Mouse (Mus musculus): ENCODE results near the gene Hcfc2.

Gene Hcfc2

DNA sequence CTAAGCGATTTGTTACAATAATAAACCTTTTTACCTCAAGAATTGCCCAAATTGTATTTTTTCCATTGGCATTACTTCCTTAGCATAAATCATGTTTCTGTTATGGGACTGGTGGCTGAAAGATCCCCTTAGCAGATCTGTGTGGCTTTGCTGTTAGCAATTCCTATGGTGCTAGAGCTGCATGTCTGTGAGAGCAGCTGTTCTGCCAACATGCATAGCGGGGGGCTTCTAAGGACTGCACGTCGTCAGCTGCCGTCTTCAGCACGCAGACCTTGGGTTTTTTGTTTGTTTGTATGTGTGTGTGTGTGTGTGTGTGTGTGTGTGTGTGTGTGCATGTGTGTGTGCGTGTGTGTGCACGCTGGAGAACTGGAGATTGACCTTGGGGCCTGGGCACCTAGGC lies 45.4 kb downstream of the Hcfc2 start:
- DNase-seq (ENCODE audit: low spot score): no peak

DNA sequence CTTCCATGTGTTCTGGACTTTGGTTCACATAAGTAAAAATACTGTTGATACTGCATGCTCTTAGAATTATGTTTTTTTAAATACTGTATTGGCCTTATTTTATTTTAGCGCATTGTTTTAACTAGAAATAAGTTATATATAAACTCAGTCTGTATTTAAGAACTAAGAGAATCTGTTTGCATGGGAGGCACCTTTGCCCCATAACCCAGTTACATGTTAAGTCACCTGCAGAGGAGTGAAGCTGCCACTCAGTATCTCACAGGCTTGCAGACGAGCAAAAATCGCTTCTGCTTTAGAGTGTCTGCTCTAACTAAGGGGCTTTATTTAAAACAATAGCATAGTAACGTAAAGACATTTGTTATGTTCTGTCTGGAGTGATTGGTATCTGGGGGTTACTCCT lies 45.9 kb downstream of the Hcfc2 start:
- no peak for DNase-seq (ENCODE audit: low spot score)

DNA sequence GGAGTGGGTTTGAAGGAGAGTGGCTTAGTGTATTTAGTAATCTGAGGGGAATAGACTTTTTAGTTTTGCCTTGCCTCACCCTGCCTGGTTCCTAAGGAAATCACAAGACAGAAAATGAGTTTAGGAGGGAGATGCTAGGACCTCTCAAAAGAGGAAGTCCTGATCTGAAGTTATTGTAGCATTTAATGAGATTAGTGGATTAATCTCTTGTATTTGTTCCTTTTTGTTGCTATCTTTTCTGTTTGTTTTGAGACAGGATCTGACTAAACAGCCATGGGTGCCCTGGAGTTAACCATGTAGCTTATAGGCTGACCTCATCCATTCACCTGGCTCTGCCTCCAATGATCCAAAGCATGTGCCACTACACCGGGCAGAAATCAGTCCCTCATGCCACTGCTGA lies 46.6 kb downstream of the Hcfc2 start:
- DNase-seq (ENCODE audit: low spot score): no peak

DNA sequence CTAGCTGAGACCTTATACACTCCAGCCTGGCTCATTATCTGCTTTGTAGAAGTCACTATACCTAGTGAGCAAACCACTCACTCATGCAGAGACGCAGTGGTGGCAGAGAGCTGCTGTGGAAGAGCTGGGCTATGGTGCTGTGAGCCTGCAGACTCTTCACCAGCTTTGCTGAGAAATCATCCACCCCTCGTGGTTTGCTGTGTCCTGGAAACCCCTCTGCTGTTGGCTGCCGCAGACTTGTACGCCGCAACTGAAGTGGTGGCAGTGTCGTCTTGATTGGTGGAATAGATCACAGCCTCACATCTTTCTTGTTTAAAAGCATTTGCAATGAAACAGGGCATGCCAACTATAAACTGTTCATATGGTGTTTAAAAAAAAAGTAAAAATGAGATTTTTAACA lies 48.3 kb downstream of the Hcfc2 start:
- DNase-seq (ENCODE audit: low spot score): no peak

DNA sequence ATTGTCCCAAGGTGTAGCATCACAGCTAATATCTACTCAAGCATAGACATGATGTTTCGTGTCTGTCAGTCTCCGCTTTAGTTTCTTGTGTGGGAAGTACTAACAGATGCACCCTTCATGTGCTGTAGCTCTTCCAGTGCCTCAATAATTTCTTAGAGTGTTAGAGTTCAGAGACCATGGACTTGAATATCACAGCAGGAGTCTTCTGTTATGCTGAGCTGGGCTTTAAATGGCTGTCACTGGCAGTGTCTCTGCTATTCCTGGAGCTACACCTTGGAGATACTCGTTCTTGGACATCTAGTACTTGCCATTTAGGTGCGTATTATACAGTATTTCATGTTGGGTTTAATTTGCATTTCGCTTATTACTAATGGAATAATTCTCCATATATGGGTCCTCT lies 49.3 kb downstream of the Hcfc2 start:
- no peak for DNase-seq (ENCODE audit: low spot score)

DNA sequence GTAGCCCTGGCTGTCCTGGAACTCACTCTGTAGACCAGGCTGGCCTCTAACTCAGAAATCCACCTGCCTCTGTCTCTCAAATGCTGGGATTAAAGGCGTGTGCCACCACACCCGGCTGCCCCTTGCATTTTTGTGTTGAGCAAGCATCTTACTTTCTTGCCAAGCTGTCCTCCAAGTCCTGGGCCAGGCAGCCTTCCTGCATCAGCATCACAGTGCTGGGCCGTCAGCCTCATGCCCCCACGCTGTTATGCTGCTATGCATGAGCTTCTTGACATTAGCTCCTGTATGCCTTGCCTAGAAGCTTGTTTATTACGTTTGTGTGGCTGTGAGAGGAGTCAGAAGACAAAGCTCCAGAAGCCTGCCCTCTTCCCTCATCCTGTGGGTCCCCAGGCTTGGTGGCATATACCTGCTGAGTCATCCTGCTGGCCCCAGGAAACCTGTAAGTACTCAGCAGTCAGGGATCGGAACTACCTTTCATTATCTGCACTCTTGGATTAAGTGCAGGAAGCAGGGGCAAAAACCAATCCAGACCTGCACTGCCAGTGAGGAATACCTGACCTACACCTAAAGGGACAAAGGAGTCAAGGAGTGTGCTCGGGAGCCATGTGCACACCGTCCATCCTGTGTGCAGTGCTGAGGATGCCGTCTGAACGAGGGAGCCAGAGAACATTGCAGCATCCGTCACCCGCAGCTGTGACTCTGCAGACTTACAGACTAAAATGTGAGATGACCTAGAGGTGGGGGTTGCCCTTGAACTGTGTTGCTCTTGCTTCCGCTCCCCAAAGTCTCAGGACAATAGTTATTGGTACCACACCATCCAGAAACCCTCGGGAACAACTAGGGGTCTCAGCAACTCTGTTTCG lies 51.3 kb downstream of the Hcfc2 start:
- DNase-seq (ENCODE audit: low spot score): no peak

DNA sequence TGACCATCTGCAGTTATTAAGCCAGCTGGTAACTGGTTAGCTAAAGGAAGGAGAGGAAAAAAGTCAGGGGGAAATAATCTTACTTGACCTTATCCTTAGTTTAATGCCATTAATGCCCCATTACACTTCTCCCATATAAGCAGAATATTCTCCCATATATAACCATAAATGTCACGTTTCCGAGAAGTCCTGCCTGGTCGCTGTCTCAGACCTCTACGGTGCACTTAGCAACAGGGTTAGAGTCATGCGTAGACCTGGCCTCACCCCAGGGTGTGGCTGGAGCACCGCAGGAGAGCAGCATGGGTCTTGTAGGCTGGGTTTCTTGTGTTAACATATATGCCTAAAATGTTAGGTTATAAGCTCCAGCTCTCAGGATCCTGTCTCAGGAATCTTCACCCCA lies 54.8 kb downstream of the Hcfc2 start:
- DNase-seq (ENCODE audit: low spot score): no peak

DNA sequence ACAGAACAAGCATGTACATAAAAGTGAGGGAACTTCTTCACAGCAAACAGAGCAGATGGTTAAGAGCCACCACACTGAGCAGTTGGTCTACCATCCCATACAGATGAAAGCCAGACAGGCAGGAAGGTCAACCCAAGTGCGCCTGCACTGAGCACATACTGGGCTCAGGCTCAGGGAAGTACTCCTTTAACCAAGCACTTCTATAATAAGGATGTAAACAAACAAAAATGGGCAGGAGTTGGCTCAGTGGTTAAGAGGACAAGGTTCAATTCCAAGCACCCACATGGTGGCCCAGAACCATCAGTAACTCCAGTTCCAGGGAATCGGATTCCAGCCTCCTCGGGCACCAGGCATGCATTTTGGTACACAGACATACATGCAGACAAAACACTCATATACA lies 57.0 kb downstream of the Hcfc2 start:
- no peak for DNase-seq (ENCODE audit: low spot score)

DNA sequence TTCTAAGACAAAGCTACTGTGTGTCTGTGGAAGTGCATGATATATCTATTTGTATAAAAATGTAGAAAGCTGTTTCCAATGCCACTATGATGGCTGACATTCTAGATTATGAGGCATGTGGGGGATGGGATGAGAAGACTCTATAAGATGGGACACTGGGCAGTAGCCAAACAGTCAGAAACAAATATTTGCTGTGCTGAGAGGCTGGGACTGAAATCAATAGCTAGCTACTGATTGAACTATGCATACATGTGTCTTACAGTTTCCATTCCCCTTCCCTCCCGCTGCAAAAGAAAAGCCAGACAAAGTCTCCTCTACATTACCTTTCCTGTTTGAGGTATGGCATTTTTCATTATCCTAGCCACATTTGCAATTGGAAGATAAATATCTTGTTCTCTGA lies 58.7 kb downstream of the Hcfc2 start:
- no peak for DNase-seq (ENCODE audit: low spot score)

DNA sequence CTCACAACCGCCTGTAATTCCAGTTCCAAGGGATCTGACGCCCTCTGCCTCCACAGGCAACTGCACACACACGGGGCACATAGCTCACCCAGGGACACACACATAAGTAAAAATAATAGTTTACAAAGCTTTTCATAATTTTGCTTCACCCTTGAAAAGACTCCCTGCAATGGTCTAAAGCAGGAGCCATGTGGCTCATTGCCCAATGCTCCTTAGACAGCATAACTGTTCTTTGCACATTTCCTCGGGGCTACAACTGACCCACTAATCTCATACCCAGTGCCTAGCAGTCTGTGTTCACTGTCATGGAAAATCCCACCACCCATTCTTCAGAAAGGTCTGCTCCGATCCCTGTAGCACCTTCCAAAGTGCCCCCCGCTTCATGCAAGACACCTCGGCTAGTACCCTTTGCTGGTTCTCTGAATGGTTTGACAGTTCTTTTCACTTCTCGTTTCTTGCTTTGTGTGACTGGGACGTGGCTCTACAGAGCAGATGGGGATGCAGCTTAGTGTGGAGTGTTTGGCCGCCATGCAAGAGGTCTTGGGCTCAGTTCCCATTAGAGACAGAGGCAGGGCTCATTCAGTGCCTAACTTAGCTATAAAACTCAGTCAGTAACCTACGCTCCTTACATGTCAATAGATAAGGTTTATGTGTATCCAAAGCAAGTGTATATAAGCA lies 59.4 kb downstream of the Hcfc2 start:
- DNase-seq (ENCODE audit: low spot score): no peak

DNA sequence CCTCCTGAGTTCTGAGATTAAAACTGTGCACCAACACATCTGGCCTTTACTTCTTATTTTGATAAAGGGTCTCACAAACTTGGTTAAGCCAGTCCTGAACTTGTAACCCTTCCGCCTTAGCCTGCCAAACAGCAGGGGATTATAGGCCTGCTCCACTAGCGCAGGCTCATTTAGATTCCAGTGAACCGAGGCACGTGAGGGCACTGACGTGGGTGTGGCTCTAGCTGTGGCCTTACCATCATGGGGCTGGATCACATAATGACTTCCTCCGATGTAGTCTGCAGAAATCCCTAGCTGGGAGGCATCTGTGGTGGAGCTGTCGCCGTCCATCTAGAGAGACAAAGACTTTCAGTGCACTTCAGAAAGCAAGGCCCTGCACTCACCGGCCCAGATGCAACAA lies 60.5 kb downstream of the Hcfc2 start:
- no peak for DNase-seq (ENCODE audit: low spot score)

DNA sequence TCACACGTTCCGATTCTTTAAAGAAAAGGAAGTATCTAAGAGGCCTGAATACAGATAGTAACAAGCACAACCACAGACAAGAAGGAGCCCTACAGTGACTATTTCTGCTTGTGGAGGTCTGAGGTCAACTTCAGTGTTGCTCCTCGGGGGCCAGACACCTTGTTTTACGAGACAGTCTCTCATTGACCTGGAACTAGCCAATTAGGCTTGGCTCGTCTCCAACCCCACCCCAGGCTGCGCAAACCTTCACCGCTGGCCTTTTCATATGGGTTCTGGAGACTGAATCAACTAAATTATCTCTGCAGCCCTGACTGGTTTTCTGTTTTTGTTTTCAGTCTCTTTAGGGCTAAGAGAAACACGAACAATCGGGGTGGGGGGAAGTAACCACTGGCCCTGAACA lies 61.4 kb downstream of the Hcfc2 start:
- no peak for DNase-seq (ENCODE audit: low spot score)

DNA sequence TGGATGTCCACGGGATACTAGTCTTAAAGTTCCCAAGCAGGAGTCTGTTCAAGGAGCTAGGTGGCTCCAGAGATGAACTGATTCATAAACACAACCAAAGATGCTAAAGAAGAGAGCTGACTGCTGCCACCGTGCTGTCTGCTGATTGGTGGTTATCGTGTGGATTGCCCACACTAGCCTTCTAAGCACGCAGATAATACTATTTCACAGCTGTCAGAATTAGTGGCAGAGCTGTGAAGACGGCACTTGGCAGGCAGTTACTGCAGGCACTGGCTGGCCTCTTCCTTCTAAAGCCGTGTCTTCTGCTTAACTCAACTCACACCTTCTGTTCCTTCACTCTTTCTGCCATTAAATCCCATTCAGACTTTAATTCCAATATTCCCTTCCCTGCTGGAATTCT lies 62.4 kb downstream of the Hcfc2 start:
- DNase-seq (ENCODE audit: low spot score): no peak

DNA sequence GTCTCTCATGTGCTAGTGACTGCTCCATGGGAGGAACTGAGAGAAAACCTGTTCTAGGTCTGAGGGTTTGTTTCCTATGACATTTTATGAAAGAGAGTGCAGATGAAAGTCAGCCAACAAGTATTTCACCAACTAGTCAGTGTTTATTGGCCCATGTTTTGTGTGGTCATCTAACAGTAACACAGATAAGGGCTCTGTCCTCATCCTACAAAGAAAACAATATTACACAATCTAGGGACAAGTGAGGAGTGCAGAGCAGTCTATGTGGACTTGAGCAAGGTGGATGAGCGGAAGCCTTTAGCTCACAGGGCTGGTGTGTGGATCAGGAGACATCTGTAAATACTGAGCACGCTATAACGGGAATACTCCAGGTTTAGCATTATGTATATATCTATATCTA lies 62.9 kb downstream of the Hcfc2 start:
- no peak for DNase-seq (ENCODE audit: low spot score)

DNA sequence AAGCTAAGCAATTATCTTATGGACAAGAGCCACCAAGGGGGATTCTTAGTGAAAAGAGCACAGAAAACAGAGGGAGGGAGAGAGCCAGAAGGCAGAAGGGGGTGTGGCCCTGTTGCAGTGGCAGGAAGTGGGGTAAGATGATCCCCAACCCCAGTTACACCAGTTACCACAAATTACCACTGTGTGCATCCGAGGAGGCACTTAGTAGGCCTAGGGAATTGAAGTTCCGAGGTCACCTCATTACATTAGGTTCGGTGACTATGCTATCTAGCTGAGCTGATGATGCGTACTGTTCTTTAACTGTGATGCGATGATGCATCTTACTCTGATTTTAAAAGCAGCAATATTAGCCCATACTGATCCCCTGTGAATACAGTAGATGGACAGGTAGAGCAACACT lies 63.7 kb downstream of the Hcfc2 start:
- no peak for DNase-seq (ENCODE audit: low spot score)

DNA sequence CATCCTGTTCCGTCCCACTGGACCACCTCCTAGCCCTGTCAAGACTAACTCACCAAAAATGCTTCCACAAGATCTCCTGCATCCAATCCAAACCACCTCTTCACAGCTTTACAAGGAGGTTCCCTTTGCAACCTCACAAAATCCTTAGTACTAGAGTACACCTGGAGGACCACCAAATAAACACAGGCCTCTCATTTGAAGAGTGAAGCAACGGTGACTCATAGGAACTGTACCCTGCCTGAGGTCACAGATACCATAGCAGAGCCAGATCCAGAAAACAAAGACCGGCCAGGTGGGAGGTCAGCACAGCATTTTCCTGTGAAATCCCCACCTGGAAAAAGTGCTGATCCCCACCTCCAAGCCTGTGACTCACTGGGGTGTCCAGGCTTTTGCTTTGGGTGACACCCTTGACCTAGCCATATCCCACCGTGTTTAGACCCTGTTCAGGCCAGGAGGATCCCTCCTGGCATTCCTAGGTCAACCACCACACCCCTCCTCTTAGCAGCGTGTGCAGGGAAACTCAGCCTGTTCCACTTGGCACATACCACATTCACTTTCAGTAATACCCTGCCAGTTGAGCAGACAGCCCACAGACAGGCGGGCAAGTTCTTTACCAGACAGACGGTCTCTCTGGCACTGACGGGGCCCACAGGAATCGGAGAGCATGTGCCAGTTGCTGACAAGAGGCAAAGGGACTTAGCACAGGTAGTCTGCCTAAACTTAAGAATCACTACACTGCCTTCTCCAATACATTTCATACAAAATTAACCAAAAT lies 65.3 kb downstream of the Hcfc2 start:
- DNase-seq (ENCODE audit: low spot score): no peak

DNA sequence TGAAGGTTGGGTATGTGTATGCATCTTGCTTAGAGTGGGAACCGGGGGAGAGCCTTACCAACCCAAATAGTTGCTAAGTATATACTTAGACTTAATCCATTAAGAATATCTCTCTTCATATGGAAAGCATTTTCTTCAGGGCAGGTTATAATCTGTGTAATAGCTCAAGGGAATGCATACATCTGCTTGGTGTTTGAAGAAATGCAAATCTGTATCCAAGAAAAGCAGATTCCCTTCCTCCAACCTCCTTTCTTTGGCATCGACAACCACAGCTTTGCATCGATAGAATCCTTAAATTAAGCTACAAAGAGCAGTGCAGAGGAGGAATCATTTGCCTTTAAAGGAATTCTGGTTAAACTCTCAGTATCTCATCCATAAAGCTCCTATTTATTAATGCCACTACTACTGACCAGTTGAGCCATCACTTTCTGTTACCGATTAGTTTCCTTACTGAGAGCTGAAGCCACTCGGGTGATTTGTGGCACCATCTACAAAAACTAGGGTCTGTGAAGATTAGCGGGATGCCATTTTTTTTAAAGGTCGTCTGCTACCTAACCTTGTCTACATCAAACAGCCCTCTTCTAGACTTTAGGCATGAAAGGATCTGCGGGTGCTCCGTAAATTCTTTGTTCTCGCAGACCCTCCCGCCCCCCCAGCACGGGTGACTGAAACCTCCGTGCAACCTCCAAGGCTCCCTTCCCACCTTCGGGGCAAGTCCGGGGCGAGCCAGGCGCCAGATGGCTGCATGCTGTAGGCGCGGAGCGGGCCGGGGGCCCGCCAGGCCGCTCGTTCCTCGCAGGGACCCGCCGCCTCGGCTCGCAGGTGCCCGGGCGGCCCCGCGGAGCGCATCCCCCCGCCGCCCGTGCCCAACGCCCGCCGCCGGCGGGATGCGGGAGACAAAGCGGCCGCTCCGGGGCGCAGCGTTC lies 67.1 kb downstream of the Hcfc2 start:
- DNase-seq (ENCODE audit: low spot score): peak; percentile 62

DNA sequence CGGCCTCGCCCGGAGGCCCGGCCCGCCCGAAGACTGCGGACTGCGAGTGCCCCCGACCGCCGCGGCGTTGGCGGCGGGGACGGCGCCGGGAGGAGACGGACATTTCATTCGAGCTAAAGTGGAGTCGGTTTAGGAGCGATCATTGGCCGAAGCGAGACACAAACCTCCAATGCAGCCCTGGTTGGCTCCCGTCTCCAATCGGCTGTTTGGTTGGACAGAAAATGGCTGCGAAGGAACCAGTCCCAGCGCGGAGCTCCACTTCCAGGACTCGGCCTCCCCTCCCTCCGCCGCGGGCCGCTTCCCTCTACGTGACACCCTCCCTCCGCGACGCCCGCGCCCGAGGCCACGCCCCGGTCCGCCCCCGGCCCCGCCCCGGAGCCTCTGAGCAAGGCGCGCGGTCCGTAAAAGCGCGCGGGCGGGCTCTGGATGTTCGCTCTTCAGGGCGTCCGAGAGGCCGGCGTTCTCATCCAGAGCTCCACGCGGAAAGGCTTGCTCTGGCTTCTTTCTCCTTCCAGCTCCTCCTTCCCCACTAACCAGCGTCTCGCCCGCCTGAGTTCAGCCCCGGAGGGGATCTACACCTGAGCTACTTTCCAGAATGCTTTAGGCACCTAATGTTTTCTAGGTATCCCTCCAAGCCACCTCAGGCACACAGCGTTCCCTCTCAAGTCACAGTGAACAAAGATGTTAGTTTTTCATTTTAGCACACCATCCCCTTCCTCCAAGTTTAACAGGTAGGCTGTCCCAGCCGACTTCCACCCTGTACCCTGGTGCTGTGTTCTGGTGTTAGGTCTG lies 68.1 kb downstream of the Hcfc2 start, which contains the start of gene Nfyb:
Gene Nfyb, minus strand, starts transcription at position 305 of the 792 bp plus-strand sequence.
- DNase-seq (ENCODE audit: low spot score): peak; percentile 98

DNA sequence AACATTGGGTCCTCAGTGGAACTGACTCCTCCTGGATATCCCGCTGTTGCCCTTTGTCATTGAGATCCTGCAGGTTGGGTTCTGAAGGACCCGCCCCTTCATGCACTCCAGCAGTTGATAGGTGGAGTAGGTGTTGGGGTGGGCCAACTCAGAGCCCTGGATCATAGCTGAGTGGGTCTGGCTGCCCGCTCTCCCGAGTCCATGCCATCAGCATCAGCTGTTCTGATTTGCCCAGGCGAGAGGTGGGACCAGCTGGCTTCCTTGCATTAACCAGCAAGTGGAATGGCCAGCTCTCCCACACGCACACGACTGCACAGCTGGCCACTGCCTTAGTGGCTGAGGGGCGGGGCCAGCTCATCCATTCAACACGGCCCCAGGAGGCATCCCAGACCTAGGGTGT lies 72.9 kb downstream of the Hcfc2 start:
- DNase-seq (ENCODE audit: low spot score): no peak

DNA sequence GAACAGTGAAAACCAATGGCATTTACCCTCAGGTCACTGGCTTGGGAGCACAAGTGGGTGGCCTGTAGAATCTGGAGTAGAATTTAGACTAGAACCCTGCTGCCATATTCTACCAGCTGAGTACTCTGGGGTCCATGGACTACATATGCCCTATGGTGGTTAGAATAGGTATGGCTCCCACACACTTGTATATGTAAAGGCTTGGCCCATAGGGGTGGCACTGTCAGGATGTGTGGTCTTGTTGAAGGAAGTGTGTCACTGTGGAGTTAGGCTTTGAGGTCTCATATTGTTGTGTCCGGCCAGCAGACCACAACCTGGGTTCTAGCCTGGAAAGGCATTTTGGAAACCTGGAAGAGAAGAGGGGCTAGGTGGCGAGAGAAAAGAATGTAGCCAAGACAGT lies 74.8 kb downstream of the Hcfc2 start:
- DNase-seq (ENCODE audit: low spot score): no peak

DNA sequence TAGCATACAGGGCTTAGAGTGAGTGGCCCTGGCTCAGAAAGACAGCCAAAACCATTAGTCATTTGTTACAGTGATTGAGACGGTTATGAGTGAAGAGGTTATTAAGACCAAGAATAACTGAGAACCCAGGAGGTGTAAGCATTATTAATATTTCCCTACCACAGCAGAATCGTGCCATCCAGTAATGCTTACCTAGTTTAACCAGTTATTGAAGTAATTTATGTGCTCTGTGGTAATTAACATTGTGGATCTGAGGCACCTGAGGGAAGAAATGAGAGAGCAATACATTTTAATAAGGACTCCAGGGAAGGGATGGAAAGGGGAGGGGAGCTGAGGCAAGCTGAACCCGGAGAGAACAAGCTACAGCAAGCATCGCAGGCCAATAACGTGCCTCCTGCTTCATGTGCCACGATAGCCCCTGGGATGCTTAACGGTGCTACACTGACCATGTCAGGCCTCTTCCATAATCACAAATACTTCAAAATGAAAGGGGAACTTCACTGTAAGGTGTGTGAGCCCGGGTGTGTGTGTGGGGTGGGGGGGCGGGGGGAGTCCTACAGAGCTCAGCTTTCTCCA lies 75.7 kb downstream of the Hcfc2 start:
- no peak for DNase-seq (ENCODE audit: low spot score)
